Mouse (Mus musculus): ENCODE measurements around the gene Ambp. TPM values are rescaled to one million over a fixed set of nuclear protein-coding genes. Genes with fewer than 3 reads are reported as not detected.

Gene Ambp
- polyA plus RNA-seq, 1 experiment = not detected

DNA sequence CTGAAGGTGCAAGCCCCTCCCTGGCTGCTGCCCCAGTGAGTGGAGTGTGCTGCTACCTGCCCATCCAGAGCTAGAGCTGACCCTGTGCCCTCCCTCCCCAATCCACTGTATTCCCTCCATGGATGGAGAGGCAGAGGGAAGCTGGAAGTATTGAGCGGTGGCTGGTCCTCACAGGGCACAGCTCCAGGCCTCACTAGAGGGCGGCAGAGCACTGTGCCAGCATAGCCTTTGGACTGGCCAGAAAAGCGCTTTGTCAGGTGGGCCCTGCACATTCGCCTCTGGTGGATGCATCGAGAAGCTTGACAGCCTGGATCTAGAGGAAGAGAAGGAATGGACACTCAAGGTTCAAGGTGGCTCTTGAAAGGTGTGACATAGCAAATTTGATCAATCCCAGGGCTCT lies 27.0 kb upstream of the Ambp start:
- no peak overlapping the region for H3K27ac ChIP-seq (ENCODE audit: insufficient read depth, low read length)
- no peak overlapping the region for H3K4me3 ChIP-seq (ENCODE audit: low read depth, low read length)
- no peaks in the 10 kb centered on the region for H3K27me3 ChIP-seq (ENCODE audit: control insufficient read depth, insufficient read depth, low read length, poor library complexity, severe bottlenecking)
- no peak overlapping the region for H3K9ac ChIP-seq (ENCODE audit: low read depth, poor library complexity, severe bottlenecking)
- TF ChIP-seq POLR2A (IDR thresholded peaks at IDR 0.05; ENCODE audit: insufficient read depth, low read length) = no peak
- TF ChIP-seq CTCF (IDR thresholded peaks at IDR 0.05; ENCODE audit: low read depth, low read length) = peak; percentile 73
- no peaks in the 10 kb centered on the region for H3K9me3 ChIP-seq (replicated peaks; ENCODE audit: control insufficient read depth, insufficient read depth, low read length, poor library complexity, severe bottlenecking)
- no peaks in the 10 kb centered on the region for H3K36me3 ChIP-seq (ENCODE audit: control insufficient read depth, insufficient read depth, low read length, poor library complexity, severe bottlenecking)
- no peaks in the 10 kb centered on the region for H3K4me1 ChIP-seq (ENCODE audit: control insufficient read depth, insufficient read depth, low read length)

DNA sequence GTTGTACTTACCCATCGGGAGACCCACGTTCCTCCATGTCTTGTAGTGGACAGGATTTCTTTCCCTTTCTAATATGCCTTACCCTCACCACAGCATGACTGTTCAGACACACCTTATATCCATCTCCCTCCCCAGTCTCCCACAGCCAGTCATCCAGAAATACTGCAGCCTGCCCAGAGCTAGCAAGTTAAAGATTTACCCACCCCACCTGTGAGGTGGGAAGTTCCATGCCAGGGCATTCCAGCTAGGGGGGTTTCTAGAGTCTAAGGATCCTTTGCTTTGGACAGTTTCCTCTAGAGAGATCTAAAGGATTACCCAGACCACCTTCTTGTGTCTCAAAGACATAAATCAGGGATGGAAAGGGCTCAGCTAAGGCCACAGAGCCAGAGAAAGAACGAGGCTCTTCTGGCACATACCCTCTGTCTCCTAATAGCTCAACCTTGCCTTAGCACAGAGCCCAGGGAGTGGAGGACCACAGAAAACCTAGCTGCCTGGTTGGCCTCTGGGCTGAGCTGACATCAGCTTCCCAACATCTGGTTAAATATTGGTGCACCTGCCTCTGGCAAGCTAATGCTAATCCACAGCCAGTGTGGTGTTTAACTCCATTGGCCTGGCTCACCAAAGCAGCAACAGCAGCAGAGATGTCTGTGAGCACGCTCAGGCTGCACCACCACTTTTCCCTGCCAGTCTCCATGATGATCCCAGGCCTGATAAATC lies 17.5 kb upstream of the Ambp start, which contains the start of gene Kif12:
Kif12 (minus strand) TSS at position 163 of the 717 bp plus-strand sequence.
- Histone ChIP-seq H3K4me1 (ENCODE audit: control insufficient read depth, insufficient read depth, low read length) (no peaks in the 10 kb centered on the region), H3K4me3 (ENCODE audit: low read depth, low read length) (peak within 1 kb of the TSS; percentile 33), H3K9me3 (replicated peaks; ENCODE audit: control insufficient read depth, insufficient read depth, low read length, poor library complexity, severe bottlenecking) (no peaks in the 10 kb centered on the region), H3K9ac (ENCODE audit: low read depth, poor library complexity, severe bottlenecking) (no peak within 1 kb of the TSS), H3K27ac (ENCODE audit: insufficient read depth, low read length) (no peak within 1 kb of the TSS), H3K36me3 (ENCODE audit: control insufficient read depth, insufficient read depth, low read length, poor library complexity, severe bottlenecking) (no peaks in the 10 kb centered on the region), H3K27me3 (ENCODE audit: control insufficient read depth, insufficient read depth, low read length, poor library complexity, severe bottlenecking) (0 out of 2 replicates have a peak, but pooled peaks cover 1% of the 10 kb centered on the region)
- TF ChIP-seq EP300 (IDR thresholded peaks at IDR 0.05; ENCODE audit: insufficient read depth, low read depth, low read length) (no peak), POLR2A (IDR thresholded peaks at IDR 0.05; ENCODE audit: insufficient read depth, low read length) (no peak)

DNA sequence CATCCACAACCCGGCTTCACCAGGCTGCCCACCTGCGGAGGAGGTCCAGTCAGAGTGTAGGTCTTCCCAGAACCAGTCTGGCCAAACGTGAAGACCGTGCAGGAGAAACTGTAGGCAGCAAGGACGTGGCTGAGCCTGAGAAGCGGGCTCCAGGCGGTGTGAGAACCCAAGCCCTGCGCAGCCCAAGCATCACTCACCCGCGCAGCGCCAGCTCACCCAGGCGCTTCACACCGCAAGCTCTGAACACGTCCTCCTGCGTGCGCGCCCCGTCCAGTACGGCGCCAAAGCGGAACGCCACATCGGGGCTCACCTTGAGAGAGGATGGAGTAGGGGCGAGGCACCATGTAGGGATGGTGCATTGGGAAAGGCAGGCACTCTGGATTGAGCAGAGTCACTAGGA lies 16.5 kb upstream of the Ambp start:
- Histone ChIP-seq H3K4me3 (ENCODE audit: low read depth, low read length) (peak overlapping the region; percentile 33), H3K9ac (ENCODE audit: low read depth, poor library complexity, severe bottlenecking) (no peak overlapping the region), H3K36me3 (ENCODE audit: control insufficient read depth, insufficient read depth, low read length, poor library complexity, severe bottlenecking) (no peaks in the 10 kb centered on the region), H3K27me3 (ENCODE audit: control insufficient read depth, insufficient read depth, low read length, poor library complexity, severe bottlenecking) (0 out of 2 replicates have a peak, but pooled peaks cover 1% of the 10 kb centered on the region), H3K9me3 (replicated peaks; ENCODE audit: control insufficient read depth, insufficient read depth, low read length, poor library complexity, severe bottlenecking) (no peaks in the 10 kb centered on the region), H3K4me1 (ENCODE audit: control insufficient read depth, insufficient read depth, low read length) (no peaks in the 10 kb centered on the region), H3K27ac (ENCODE audit: insufficient read depth, low read length) (no peak overlapping the region)
- no peak for TF ChIP-seq EP300 (IDR thresholded peaks at IDR 0.05; ENCODE audit: insufficient read depth, low read depth, low read length)
- no peak for TF ChIP-seq POLR2A (IDR thresholded peaks at IDR 0.05; ENCODE audit: insufficient read depth, low read length)
- no peak for TF ChIP-seq CTCF (IDR thresholded peaks at IDR 0.05; ENCODE audit: low read depth, low read length)

DNA sequence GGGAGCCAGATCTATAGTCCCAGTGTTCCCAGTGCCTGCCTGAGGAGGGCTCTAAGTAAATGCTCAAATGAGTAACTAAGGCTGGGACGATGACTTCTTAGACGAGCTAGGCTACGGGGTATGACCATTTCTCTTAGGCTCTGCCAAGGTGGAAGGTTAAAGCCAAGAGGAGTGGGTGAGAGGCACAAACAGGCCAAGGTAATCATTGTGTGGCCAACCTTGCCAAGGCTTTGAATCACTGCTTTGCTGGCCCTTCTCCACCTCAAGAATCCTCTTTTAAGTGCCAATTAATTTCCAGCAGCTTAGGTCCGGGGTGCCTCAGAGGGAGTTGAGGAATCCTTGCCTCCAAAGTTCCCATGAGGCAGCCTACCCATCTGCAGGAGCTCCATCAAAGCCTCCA lies 15.5 kb upstream of the Ambp start:
- Histone ChIP-seq H3K9ac (ENCODE audit: low read depth, poor library complexity, severe bottlenecking) (no peak overlapping the region), H3K36me3 (ENCODE audit: control insufficient read depth, insufficient read depth, low read length, poor library complexity, severe bottlenecking) (no peaks in the 10 kb centered on the region), H3K9me3 (replicated peaks; ENCODE audit: control insufficient read depth, insufficient read depth, low read length, poor library complexity, severe bottlenecking) (no peaks in the 10 kb centered on the region), H3K27ac (ENCODE audit: insufficient read depth, low read length) (no peak overlapping the region), H3K4me3 (ENCODE audit: low read depth, low read length) (no peak overlapping the region), H3K4me1 (ENCODE audit: control insufficient read depth, insufficient read depth, low read length) (no peaks in the 10 kb centered on the region), H3K27me3 (ENCODE audit: control insufficient read depth, insufficient read depth, low read length, poor library complexity, severe bottlenecking) (0 out of 2 replicates have a peak, but pooled peaks cover 1% of the 10 kb centered on the region)
- no peak for TF ChIP-seq EP300 (IDR thresholded peaks at IDR 0.05; ENCODE audit: insufficient read depth, low read depth, low read length)
- TF ChIP-seq POLR2A (IDR thresholded peaks at IDR 0.05; ENCODE audit: insufficient read depth, low read length) = no peak
- TF ChIP-seq CTCF (IDR thresholded peaks at IDR 0.05; ENCODE audit: low read depth, low read length) = no peak

DNA sequence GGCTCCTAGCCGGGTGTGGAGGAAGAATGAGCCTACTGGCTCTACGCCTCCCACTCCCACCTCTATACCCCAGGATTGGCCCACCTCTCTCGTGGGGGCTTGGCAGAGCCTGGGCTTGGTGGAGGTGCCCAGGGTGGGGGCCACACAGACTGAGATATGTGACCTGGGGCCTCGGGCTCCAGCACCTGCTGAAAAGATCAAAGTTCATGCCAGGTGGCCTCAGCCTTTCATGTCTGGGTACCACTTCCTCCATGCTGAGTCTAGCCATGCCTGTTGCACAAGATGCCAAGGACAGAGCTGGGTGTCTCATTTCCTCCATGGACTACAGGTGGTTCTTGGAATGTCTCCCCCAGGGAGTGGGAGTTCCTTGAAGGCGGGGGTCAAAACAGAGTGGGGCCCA lies 11.7 kb upstream of the Ambp start:
- no peaks in the 10 kb centered on the region for H3K36me3 ChIP-seq (ENCODE audit: control insufficient read depth, insufficient read depth, low read length, poor library complexity, severe bottlenecking)
- H3K4me1 ChIP-seq (ENCODE audit: control insufficient read depth, insufficient read depth, low read length) = no peaks in the 10 kb centered on the region
- H3K9me3 ChIP-seq (replicated peaks; ENCODE audit: control insufficient read depth, insufficient read depth, low read length, poor library complexity, severe bottlenecking) = no peaks in the 10 kb centered on the region
- TF ChIP-seq EP300 (IDR thresholded peaks at IDR 0.05; ENCODE audit: insufficient read depth, low read depth, low read length) (no peak), POLR2A (IDR thresholded peaks at IDR 0.05; ENCODE audit: insufficient read depth, low read length) (no peak), CTCF (IDR thresholded peaks at IDR 0.05; ENCODE audit: low read depth, low read length) (no peak)
- H3K4me3 ChIP-seq (ENCODE audit: low read depth, low read length) = no peak overlapping the region
- H3K9ac ChIP-seq (ENCODE audit: low read depth, poor library complexity, severe bottlenecking) = no peak overlapping the region
- H3K27me3 ChIP-seq (ENCODE audit: control insufficient read depth, insufficient read depth, low read length, poor library complexity, severe bottlenecking) = 0 out of 2 replicates have a peak, but pooled peaks cover 1% of the 10 kb centered on the region
- no peak overlapping the region for H3K27ac ChIP-seq (ENCODE audit: insufficient read depth, low read length)

DNA sequence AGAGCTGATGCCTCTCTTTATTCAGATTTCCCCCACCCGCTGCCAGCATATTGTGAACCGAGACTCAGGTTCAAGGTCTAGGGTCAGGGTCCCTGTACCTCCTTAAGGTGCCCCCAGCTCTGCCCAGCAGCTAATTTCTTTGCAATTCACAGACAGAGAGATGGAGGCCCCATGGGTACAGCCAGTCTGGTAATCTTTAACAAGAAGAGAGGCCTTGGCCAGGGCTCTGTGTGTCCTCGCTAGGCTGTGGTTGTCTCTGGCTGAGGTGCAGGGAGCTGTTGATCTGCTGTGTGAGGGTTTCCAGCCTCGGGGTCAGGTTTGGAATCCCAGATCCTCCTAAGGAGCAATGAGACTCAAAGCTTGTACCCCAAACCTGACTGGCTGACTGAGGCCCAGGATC lies 11.0 kb upstream of the Ambp start:
- Histone ChIP-seq H3K27ac (ENCODE audit: insufficient read depth, low read length) (no peak overlapping the region), H3K4me1 (ENCODE audit: control insufficient read depth, insufficient read depth, low read length) (no peaks in the 10 kb centered on the region), H3K9me3 (replicated peaks; ENCODE audit: control insufficient read depth, insufficient read depth, low read length, poor library complexity, severe bottlenecking) (no peaks in the 10 kb centered on the region), H3K9ac (ENCODE audit: low read depth, poor library complexity, severe bottlenecking) (no peak overlapping the region), H3K27me3 (ENCODE audit: control insufficient read depth, insufficient read depth, low read length, poor library complexity, severe bottlenecking) (0 out of 2 replicates have a peak, but pooled peaks cover 1% of the 10 kb centered on the region), H3K4me3 (ENCODE audit: low read depth, low read length) (no peak overlapping the region), H3K36me3 (ENCODE audit: control insufficient read depth, insufficient read depth, low read length, poor library complexity, severe bottlenecking) (no peaks in the 10 kb centered on the region)
- no peak for TF ChIP-seq CTCF (IDR thresholded peaks at IDR 0.05; ENCODE audit: low read depth, low read length)
- TF ChIP-seq POLR2A (IDR thresholded peaks at IDR 0.05; ENCODE audit: insufficient read depth, low read length) = no peak
- TF ChIP-seq EP300 (IDR thresholded peaks at IDR 0.05; ENCODE audit: insufficient read depth, low read depth, low read length) = no peak
